Mouse (Mus musculus) spleen, postnatal 4 days (tissue): ENCODE measurements around the gene Csgalnact2.
A peak's percentile ranks its signal among the peaks of the same experiment; 100 is the strongest.

Source experiments
- DNase-seq, 2 experiments: peaks; one replicate each; pipeline ENCODE4 v3.0.0; 2022; ENCODE audit warnings: low spot score in 2 of 2

Gene Csgalnact2

GRCm38 (mm10) chr6:118137148-118137547 is 1.8 kb downstream of the Csgalnact2 start:
- no peak for DNase-seq

- no peak for DNase-seq
Measured at GRCm38 (mm10) chr6:118134461-118134860, 4.5 kb downstream of the Csgalnact2 start.

- no peak for DNase-seq
Measured at GRCm38 (mm10) chr6:118130022-118130421, 8.9 kb downstream of the Csgalnact2 start.

- no peak for DNase-seq
Measured at GRCm38 (mm10) chr6:118127827-118128487, 11.0 kb downstream of the Csgalnact2 start.

GRCm38 (mm10) chr6:118127198-118127597 is 11.7 kb downstream of the Csgalnact2 start:
- no peak for DNase-seq

- no peak for DNase-seq
Measured at GRCm38 (mm10) chr6:118126577-118126976, 12.4 kb downstream of the Csgalnact2 start.

GRCm38 (mm10) chr6:118122767-118123166 is 16.2 kb downstream of the Csgalnact2 start:
- DNase-seq = no peak

- no peak for DNase-seq
Measured at GRCm38 (mm10) chr6:118111810-118112209, 27.1 kb downstream of the Csgalnact2 start.

- peak in 1 of 2 experiments; percentile 55 for DNase-seq
Measured at GRCm38 (mm10) chr6:118099311-118099802, 39.6 kb downstream of the Csgalnact2 start.

- peak in 1 of 2 experiments; percentile 51 for DNase-seq
Measured at GRCm38 (mm10) chr6:118097765-118098365, 41.1 kb downstream of the Csgalnact2 start.

GRCm38 (mm10) chr6:118090827-118091226 is 48.1 kb downstream of the Csgalnact2 start:
- peak in 1 of 2 experiments; percentile 55 for DNase-seq

GRCm38 (mm10) chr6:118088750-118089440 is 50.0 kb downstream of the Csgalnact2 start:
- peak in 1 of 2 experiments; percentile 55 for DNase-seq

- DNase-seq = peak in 1 of 2 experiments; percentile 66
Measured at GRCm38 (mm10) chr6:118087955-118088354, 51.0 kb downstream of the Csgalnact2 start.

- peak in 1 of 2 experiments; percentile 46 for DNase-seq
Measured at GRCm38 (mm10) chr6:118084596-118084995, 54.3 kb downstream of the Csgalnact2 start.

- DNase-seq = peak in 1 of 2 experiments; percentile 44
Measured at GRCm38 (mm10) chr6:118083608-118084007, 55.3 kb downstream of the Csgalnact2 start.

- peak in 1 of 2 experiments; percentile 54 for DNase-seq
Measured at GRCm38 (mm10) chr6:118082384-118082783, 56.6 kb downstream of the Csgalnact2 start.

GRCm38 (mm10) chr6:118080711-118081110 is 58.2 kb downstream of the Csgalnact2 start:
- DNase-seq = no peak

GRCm38 (mm10) chr6:118079762-118080465 is 59.0 kb downstream of the Csgalnact2 start:
- peak in 1 of 2 experiments; percentile 33 for DNase-seq

GRCm38 (mm10) chr6:118079292-118079691 is 59.6 kb downstream of the Csgalnact2 start:
- peak in 1 of 2 experiments; percentile 47 for DNase-seq

- DNase-seq = peak in 1 of 2 experiments; percentile 37
Measured at GRCm38 (mm10) chr6:118078751-118079150, 60.2 kb downstream of the Csgalnact2 start.

- DNase-seq = no peak
Measured at GRCm38 (mm10) chr6:118077421-118077820, 61.5 kb downstream of the Csgalnact2 start.

- DNase-seq = no peak
Measured at GRCm38 (mm10) chr6:118076748-118077147, 62.2 kb downstream of the Csgalnact2 start.
